Mouse (Mus musculus) Muller cell, postnatal 12 days (primary cell): ENCODE results near the gene 4632433K11Rik.

Experiments used
- DNase-seq: peaks from one replicate; pipeline ENCODE4 v3.0.0-alpha.2; 2015; ENCODE audit errors: inconsistent ontology term

Gene 4632433K11Rik

DNA sequence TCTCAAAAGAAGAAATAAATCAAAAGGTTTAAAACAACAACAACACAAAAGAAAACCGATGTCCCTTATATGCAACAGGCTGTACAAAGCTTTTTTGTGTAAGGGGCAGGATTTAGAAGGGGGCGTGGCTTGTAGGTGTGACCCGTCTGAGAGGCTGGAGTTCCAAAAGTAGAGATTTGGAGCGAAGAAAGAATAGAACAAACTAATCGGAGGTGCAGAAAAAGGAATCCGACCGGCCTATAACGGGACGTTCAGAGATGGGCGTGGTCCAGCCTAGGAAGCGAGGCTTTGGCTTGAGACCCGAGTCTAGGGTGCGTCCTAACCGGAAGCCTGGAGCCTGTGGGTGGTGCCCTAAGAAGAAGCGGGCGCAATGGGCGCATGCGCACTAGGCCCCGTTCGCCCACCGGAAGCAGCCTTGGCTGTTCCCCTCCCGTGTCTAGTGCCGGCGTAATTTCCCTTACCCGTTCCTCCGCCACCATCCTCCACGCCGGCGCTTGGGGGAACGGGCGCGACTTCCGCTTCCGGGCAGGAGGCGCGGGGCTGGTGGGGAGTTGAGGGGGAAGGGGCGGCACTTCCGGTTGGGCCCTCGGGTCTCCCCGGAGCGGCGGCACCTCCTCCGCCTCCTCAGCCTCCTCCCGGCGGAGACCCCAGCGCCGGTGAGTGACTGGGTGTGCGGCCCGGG lies 13.8 kb upstream of the 4632433K11Rik start, which contains the start of the genes Zfp865 and Ccdc106:
TSS of gene Zfp865 (plus strand) at position 377 of the 682 bp plus-strand sequence.
TSS of gene Ccdc106 (plus strand) at position 554 of the 682 bp plus-strand sequence.
- DNase-seq, result peak; percentile 99

DNA sequence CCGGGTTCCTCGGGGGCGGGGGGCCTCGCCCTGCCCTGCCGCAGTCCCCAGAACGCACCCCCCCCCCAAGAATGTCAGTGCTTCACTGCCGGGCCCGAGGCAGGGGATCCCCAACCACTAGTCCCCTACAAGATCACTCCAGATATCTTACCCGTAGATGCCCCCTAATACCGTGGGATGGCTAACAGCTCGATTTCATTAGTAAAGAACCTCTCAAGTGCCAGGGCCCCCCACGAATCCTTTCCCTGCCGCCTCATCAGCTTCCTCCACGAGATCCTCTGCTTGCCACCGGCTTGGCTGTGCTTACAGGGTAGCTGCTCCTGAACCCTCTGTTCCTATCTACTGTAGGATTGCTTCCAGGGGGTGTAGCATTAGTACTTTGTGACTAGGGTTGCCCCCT lies 13.2 kb upstream of the 4632433K11Rik start:
- no peak for DNase-seq

DNA sequence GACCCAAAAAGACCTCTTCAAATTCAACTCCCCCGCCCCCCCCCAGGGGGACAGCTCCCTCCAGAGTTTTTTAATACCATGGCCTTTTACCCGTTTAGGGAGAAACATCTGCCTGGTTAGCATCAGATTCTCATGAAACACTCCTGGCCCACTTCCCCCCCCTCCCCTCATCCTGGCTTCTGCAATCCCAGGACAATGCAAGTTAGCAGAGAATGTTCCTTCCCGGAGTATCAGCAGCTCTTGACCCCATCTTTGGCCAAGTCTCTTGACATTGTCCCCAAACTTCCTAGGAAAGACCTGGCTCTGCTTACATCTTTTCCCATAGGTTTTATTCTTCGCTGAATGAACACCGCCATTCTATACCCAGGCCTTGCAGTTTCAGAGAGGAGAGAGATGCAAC lies 12.7 kb upstream of the 4632433K11Rik start:
- peak; percentile 6 for DNase-seq

DNA sequence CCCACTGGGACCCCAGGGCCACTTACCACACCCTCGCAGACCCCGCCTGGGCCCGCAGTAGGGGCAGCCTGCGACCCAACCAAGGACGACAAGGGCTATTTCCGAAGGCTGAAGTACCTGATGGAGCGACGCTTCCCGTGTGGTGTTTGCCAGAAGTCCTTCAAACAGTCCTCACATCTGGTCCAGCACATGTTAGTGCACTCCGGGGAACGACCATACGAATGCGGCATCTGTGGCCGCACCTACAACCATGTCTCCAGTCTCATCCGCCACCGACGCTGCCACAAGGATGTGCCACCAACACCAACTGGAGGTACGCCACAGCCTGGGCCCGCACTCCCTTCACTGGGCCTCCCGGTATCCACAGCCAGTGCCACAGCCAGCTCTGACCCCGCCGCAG lies 4.4 kb upstream of the 4632433K11Rik start:
- no peak for DNase-seq

DNA sequence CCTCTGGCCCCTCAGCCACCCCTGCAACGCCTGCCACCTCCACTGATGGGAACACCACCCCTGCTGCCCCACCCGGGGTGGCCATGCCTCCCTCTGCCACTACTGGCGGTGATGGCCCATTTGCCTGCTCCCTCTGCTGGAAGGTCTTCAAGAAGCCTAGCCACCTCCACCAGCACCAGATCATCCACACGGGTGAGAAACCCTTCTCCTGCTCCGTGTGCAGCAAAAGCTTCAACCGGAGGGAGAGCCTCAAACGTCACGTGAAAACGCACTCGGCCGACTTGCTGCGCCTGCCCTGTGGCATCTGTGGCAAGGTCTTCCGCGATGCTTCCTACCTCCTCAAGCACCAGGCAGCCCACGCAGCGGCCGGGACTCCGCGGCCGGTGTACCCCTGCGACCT lies 4.0 kb upstream of the 4632433K11Rik start:
- no peak for DNase-seq

DNA sequence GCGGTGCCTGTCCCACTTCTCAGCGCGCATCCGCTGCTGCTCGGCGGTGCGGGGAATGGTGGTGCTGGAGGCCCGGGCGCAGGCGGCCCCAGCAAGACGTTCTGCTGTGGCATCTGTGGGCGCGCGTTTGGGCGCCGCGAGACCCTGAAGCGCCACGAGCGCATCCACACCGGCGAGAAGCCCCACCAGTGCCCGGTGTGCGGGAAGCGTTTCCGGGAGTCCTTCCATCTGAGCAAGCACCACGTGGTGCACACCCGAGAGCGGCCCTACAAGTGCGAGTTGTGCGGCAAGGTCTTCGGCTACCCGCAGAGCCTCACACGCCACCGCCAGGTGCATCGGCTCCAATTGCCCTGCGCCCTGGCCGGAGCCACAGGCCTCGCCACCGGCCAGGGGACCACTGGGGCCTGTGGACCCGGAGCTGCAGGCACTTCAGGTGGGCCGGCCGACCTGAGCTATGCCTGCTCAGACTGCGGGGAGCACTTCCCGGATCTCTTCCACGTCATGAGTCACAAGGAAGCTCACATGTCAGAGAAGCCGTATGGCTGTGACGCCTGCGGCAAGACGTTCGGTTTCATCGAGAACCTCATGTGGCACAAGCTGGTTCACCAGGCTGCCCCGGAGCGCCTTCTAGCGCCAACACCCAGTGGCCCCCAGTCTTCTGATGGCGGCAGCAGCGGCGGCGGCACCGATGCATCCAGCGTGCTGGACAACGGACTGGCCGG lies 3.2 kb upstream of the 4632433K11Rik start:
- no peak for DNase-seq

DNA sequence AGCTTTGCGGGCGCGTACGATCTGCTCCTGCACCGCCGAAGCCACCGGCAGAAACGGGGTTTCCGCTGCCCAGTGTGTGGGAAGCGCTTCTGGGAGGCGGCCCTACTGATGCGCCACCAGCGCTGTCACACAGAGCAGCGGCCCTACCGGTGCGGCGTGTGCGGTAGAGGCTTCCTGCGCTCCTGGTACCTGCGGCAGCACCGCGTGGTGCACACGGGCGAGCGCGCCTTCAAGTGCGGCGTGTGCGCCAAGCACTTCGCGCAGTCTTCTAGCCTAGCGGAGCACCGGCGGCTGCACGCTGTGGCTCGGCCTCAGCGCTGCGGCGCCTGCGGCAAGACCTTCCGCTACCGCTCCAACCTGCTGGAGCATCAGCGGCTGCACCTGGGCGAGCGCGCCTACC lies 2.4 kb upstream of the 4632433K11Rik start:
- no peak for DNase-seq

- no peak for DNase-seq
These were observed 1.7 kb downstream of the 4632433K11Rik start for GRCm38 (mm10) chr7:5035628-5036027.

DNA sequence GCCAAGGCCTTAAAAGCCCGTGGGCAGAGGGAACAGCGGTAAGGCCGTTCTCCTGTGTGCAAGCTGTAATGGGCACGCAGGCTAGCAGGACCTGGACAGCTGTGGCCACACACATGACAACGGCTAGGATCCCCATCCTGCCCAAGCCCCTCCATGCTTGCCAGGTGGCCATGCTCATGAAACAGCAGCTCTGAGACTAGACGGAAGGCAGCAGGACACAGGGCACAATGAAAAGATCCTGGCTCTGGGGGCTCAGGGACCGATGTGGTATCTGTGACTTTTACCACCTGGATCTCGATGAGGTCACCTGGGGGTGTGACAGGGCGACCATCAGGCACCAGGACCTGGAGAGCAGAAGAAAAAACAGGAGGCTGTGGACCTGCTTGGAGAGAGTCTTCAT lies 2.2 kb downstream of the 4632433K11Rik start:
- no peak for DNase-seq

- no peak for DNase-seq
These were observed 3.1 kb downstream of the 4632433K11Rik start for GRCm38 (mm10) chr7:5037026-5037425.

DNA sequence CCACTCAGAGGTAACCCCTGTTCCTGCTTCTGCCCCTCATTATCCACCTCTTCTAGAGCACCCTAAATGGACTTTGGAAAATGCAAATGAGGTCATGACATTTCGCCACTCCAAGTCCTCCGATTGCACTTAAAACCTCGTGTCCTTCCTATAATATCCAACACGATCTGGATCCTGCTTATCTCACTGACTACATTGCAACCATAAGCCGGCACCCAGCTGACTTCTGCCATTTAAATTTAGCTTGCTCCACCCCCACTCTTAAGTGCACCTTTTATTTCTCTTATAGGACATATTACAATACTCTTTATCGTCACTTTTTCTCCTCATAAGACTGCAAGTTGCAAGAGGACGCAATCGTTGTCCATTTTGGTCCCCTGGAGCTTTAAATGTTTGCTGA lies 3.5 kb downstream of the 4632433K11Rik start:
- DNase-seq, result no peak

- peak; percentile 96 for DNase-seq
These were observed 4.3 kb downstream of the 4632433K11Rik start, which contains the start of gene Zfp784 for GRCm38 (mm10) chr7:5038109-5038732. Gene Zfp784, minus strand, starts transcription at chr7:5038446.

GRCm38 (mm10) chr7:5038940-5039339 lies 5.0 kb downstream of the 4632433K11Rik start:
- no peak for DNase-seq

DNA sequence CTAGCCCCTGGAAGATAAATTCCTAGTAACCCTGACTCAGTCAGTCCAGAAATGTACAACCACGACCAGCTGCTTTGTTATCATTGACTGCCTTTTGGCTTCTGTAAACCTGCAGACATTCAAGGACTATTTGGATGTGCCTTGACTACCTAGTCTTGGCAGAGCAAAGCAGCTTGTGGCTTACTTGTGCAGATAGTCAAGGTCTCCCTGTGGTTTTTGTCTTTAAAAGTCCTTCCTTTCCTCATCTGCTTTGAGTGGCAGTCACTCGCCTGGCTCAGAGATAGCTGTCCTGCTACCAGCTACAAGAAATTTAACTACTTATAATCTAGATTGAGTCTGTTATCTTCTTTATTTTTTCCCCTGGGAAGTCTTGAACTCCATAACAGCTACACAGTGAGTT lies 11.1 kb downstream of the 4632433K11Rik start:
- DNase-seq, result no peak

DNA sequence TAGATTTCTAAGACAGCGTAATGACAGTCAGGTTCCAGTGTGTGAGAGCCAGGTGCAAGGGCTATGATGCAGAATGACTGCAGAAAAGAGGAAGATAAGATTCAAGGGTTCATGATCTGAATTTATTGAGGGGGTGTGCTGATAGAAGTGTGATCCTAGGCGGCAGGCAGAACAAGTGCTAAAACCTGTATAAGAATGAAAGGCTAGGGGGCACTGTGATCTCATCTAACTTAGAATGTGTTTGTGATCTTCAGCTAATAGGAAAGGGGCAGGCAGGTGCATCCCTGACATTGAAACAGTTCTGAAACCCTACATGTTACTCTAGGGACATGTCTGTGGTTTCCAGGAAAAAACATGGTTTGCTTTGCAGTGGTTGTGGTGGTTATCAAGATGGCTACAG lies 12.2 kb downstream of the 4632433K11Rik start:
- DNase-seq, result no peak

DNA sequence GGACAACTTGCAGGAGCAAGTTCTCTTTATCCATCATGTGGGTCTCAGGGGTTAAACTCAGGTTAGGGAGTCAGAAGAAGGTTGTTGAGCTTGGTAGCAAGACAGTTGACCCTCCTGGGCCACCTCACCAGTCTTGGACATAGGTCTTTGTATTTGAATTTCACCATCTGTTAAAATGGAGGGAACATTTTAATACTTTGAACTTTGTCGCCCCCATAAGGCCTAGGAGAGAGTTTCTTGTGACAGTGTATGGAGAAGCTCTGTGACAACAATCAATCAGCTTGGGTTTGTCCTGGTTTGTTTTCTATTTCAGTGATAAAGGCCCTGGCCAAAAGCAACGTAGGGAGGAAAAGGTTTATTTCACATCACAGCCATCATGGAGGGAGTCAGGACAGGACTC lies 13.4 kb downstream of the 4632433K11Rik start:
- no peak for DNase-seq

GRCm38 (mm10) chr7:5051193-5052192 lies 17.6 kb downstream of the 4632433K11Rik start, which contains the start of gene Zfp580:
Gene Zfp580, plus strand, starts transcription at chr7:5051538.
- peak; percentile 89 for DNase-seq

- peak; percentile 17 for DNase-seq
These were observed 18.5 kb downstream of the 4632433K11Rik start for GRCm38 (mm10) chr7:5052438-5052837.

DNA sequence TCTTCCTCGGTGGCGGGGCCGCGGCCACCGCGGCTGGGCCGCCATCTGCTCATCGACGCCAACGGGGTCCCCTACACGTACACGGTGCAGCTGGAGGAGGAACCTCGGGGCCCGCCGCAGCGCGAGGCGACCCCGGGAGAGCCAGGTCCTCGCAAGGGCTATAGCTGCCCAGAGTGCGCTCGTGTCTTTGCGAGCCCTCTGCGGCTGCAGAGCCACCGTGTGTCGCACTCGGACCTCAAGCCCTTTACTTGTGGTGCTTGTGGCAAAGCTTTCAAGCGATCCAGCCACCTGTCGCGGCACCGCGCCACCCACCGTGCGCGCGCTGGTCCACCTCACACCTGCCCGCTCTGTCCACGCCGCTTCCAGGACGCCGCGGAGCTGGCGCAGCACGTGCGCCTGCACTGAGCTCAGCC lies 19.0 kb downstream of the 4632433K11Rik start:
- no peak for DNase-seq

- peak; percentile 44 for DNase-seq
These were observed 19.7 kb downstream of the 4632433K11Rik start for GRCm38 (mm10) chr7:5053456-5054179.
